Mouse (Mus musculus) frontal cortex, adult 2 months (tissue): ENCODE measurements around the gene D430042O09Rik. TPM values are rescaled to one million over a fixed set of nuclear protein-coding genes. Genes with fewer than 3 reads are reported as not detected.
A peak's percentile ranks its signal among the peaks of the same experiment; 100 is the strongest.

Experiments
- DNase-seq, 2 experiments: peaks; one replicate each; pipeline ENCODE4 v3.0.0; 2022; ENCODE audit warnings: low spot score in 1 of 2; ENCODE audit errors: extremely low spot score in 1 of 2
- polyA plus RNA-seq: library from polyadenylated mRNA; depleted of rRNA; stranded (reverse); fragments of >200 nt; gene quantifications from 2 replicates; pipeline ENCODE4 v1.2.3, GENCODE M21; 2012

Gene D430042O09Rik
- polyA plus RNA-seq, 1 experiment: 16.0 TPM

DNA sequence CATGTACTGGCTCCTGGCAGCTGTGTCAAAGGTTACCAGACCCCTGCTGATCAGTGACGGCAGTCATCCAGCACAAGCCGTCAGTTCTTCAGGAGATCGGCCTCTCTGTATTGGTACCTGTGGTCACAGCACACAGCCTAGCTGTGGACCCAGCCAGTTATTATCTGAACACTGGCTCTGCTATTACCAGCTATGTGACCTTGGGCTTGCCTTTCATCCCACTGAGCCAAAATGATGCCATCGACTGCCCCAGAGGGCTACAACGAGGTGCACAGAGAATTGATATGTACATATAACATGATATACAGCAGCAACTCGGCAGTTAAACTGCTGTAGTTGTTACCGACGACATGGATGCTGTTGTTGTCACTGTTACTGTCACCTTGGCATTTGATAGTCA, 82.4 kb downstream of the D430042O09Rik start:
- DNase-seq: no peak

DNA sequence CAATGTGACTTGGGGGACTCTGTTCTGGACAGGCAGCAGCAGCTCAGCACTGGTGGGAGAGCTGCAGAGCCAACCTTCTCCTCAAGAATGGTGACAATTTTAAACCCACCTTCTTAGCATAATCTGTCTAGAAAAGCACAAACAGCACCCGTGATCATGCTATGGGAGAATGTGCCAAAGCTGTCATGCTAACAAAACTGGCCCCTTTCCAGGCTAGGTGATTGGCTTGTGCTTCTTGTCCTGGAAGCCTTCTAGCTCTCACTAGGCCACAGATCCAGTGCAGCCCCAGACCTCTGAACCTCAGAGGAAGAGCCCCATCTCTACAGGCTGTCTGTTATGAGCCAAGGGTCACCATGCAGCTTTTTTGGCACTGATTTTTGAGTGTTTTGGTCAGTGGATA, 98.9 kb downstream of the D430042O09Rik start:
- DNase-seq: no peak

DNA sequence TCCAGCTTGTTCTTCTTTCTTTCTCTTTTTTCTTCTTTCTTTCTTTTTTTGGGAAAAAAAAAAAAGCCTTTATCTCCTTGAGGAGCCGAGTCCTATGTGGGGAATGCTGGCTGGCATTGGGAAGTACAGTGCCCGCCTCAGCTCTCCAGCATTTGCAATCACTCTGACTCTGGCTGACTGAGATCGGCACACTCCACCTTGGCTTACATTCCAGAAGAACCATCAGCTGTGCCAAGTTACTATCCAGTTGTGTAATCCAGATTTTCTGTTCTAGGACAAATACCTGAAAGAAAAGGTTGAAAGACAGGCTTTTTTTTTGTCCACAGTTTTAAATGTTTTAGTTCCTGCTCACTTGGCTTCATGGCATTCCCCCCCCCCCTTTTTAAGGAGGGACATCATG, 100.5 kb downstream of the D430042O09Rik start:
- DNase-seq: no peak

DNA sequence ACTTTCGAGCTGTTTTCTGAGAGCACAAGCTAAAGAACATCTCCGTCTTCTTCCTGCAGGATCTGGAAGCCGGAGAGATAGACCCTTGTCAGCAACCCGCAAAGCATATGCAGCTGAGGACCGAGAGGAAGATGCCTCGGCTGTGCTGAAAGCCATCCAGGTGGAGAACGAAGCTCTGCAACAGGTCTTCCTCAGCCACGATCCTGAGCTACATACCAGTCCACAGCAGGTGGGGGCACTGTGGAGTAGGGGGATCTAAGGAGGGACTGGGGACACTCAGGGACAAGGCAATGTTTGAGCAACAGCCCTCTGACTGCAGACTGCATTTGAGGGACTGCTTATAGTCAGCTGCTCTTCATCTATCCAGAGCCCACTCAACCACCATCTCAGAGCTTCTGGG, 105.0 kb downstream of the D430042O09Rik start:
- no peak for DNase-seq

DNA sequence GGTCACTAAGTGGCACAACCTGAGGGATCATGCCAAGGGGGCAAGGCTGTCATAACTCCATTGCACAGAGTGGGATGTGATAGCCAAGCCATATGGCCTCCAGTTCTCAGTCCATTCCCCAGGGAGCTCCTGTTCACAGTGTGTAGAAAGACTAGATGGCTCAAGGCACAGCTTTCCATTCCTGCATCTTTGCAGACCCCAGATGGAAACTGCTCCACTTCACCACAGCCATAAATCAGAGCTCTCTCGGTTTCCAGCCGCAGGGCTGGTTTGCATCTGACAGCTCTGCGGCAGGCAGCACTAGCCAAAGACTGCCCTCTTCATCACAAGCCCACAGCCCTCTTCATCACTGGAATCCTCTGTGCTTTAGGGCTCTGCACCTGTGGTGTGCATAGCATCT, 108.0 kb downstream of the D430042O09Rik start:
- no peak for DNase-seq

DNA sequence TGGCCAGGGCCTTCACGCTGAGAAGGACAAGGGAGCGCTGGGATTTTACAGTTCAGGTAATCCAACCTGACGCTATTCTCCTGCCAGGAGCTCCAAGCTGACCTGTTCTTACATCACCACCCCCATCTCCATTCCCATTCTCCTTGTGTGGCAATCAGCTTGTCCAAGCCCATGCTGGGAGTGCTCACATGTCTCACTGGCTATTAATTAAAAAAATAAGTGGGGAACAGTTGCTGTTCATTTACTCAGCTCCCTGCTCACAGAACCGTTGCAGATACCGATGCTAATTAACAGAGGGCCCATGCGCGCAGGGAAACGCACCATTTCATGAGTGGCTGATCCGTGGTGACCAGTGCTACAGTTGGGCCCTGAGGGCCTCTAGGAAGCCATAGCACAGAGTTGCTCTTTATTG, 110.6 kb downstream of the D430042O09Rik start:
- DNase-seq: no peak

DNA sequence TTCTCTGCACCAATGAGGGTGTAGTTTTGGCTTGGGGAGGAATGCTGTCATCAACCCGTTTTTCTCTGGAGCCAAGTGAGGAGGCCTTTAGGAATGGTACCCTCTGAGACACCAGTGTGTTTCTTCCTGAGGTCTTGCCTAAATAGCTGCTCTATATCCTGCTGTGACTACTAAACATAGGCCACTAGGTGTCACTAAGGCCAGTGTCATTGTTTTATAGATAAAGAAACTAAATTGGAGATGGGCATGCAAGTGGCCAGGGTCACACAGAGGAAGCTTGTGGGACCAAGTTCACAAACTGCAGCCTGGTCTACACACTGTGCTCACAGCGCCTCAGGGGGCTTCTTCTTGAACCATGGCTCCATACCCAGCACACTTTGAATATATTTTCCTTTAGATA, 112.5 kb downstream of the D430042O09Rik start:
- DNase-seq: peak in 1 of 2 experiments; percentile 19

DNA sequence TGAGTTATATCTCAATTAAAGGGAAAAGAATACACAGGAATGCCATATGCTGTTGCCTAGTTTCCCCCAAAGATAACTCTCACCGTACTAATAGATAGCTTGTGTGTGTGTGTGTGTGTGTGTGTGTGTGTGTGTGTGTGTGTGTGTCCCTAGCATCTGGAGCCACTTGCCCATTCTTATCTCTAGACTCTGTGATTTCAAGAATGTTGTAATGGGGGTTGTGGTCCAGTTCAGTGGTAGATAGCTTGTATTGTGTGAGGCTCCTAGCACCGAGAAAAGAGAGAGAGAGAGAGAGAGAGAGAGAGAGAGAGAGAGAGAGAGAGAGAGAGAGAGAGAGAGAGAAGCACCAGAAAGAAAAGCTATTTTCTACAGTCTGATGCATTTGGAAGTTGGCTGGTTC, 118.7 kb downstream of the D430042O09Rik start:
- no peak for DNase-seq

DNA sequence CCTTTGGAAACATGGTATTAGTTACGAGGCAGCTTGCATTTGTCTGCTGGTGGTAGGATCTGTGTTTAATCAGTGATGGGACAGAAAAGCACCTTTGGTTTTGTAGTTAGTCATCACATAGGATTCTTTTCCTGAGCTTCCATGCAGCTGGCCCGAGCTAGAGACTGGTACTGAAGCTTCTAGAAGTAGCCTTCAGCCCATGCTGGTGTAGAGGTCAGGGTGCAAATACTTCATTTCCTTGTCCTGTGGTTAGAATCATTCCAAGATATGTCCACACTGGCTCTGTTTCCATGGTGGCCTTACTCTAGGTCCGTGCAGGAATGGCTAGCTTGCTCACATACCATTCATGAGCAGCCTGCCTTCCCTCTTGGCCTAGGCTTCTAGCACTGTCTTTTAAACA, 119.2 kb downstream of the D430042O09Rik start:
- DNase-seq: no peak

DNA sequence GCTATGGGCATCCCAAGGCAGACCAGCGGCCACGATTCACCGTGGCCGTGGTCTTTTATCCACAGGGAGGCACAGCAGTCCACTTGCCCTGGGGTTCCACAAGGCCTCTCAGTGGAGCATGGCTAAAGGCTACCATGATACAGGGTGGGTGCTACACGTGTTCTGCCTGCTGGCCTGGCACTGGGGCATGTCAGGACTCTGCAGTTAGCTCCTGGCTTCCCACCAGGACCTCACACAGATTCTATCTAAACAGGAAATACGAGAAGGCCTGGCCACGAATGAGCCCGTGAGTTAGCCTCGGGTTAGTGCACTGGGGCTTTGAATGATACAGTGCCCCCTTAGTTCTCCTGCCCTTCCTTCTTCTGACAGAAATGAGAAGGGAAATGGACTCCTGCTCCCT, 119.7 kb downstream of the D430042O09Rik start:
- DNase-seq: no peak

DNA sequence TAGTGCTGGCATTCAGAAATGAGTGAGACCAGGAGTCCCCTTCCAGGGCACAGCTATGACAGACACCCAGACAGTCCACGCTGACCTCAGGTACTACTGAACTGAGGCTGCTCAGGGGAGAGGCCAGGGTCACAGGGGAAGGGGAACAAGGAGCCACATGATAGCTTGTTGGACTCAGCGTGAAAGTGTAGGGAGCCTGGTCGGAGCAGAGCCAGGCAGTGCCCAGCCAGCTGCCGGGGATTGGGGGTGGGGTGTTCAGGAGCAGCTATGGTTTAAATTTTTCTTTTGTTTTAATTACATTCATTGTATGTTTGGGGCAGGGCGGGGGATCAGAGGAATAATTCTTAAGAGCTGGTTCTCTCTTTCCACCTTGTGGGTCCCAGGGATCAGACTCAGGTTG, 120.9 kb downstream of the D430042O09Rik start:
- no peak for DNase-seq

DNA sequence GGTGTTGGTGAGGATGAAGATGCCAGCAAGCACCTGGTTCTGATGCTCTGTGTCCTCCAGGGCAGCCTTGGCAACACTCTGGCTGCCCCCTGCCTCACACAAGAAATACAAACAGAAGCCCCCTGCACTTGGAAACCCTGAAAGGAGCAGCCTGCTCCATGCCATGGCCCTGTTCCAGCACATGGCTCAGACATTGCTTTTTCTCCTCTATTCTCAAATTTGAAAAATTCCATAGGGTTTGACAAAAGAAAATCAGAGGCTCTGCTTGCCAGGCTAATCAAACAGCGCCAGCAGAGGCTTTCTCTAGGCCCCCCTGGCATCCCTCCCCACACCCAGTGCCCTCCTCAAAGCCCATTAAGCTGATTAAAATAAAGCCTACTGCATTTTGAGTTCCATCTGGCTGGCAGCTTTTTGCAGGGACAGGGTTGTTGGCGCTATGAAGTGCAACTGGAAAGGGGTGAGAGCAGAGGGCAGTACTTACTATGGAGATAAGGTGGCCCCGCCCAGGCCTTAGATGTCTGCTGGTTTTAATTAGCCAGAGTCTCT, 121.5 kb downstream of the D430042O09Rik start:
- no peak for DNase-seq

DNA sequence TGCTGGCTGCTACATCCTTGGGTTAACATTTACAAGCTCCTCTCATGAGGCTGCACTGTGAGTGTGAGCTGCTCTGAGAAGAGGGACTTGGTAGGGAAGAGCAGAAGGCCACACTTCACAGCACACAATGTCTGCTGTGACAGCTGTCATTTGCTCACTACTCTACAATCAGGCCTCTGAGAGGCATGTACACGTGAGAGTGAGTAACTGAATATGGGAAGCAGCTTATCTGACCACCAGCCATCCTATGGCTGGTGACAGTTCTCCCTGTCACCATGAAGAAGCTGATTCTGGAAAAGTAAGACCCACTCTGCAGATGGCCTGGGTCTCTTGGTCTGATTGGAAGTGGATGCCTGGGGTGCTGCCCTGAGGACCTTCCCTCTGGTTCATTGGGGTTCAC, 125.1 kb downstream of the D430042O09Rik start:
- no peak for DNase-seq

DNA sequence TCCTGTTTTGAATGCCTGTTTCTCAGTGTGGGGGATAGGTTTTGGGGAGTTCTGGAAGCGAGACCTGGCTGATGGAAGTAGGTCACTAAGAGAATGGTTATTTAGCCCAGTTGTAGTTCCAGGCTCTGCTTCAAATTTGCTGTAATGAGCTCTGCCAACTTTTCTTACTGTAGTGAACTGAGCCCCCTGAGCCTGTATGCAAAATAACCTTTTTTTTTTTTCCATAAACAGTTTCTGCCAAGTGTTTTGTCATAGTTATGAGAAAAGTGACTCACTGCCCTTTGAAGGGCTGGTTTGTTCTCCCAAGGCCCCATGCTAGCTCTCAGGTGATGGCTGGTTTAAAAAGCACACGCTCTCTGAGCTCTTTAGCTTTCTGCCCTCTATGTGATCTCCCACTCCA, 125.8 kb downstream of the D430042O09Rik start:
- DNase-seq: no peak

DNA sequence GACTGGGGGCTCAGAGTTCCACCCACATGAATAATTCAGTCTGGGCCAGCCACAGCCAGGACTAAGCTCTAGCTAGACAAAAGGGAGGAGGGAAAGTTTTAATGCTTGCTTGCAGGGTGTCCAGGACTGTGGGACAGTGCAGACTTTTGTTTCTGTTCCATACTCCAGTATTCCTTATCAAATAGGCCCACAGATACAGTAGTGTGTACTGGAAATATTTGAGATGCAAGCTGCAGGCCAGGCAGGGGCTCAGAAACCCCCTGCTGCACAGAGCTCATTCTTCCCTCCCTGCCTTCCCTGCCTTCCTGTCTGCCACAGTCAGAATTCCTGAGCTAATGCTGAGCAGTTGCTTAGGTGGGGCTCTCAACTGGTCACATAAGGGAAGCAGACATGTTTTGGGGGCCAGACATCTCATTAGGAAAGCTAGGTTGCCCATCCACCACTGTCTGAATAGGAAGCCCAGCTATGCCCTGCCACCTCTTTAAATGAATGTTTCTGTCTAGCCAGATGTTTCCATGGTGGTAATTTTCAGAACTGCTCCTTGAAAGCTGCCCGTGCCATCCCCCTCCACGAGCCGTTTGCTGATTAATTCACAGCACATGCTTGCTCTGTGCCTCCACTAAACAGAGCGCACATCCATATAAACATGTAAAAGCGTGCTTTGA, 130.5 kb downstream of the D430042O09Rik start:
- no peak for DNase-seq

DNA sequence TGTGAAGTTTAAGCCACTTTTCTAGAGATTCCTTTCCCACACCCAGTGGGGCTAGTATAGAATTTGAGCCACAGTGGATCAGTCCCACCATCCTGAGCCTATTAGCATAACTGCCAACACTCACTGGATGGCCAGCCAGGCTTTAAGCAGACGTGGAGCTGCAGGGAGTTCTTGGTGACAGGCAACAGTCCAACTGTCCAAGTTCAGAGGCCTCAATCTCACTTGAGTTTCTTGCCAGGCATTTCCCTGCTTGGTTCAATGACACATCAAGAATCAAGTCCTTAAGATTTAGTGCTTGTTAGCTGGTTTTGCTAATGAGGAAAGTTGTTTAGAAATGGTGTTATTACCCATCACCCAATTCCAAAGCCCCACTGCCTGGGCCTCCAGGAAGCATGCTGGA, 137.9 kb downstream of the D430042O09Rik start:
- no peak for DNase-seq

DNA sequence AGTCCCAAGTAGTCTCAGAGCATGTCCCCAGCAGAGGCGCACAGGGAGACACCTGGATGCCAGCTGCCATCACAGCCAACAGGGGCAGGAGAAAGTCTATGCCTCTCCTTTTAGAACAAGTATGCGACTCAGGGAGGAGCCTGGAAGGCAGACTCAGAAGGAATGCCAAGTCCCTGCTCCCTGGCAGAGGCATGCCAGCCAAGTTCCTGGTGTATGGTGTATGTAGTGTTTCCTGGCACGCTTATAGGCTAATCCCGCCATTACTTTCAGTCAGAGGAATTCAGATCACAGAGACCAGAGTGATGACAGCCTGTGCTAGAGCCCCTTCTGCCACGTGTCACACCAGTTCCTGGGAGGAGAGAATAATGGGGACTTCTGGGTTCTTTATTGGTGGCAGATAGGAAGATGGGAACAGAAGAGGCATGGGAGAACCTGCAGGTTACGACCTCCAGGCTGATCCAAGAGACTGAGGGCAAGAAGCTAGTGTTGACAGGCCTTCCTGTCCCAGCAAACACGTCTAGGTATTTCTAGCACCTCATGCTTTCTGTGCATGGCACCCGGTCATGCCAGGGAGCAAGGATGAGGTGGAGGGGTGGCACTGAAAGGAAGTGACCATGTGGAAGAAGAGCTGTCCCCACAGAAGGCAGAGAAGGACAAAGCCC, 139.3 kb downstream of the D430042O09Rik start:
- DNase-seq: peak in 1 of 2 experiments; percentile 37

DNA sequence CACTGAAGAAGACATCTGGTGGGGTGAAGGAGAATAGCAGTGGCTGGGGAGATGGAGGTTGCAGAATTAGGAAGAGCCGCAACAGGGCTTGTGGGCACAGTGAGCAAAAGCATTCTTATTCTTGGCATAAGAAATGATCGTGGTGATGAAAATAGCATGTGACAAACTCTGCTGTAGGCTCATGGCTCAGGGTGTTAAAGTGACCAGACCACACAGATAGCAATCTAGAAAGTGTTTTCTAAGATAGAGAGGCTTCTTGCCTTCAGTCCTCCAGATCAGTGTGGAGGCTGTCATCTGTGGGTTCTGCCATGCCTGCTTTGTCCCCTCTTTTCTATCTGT, 139.8 kb downstream of the D430042O09Rik start:
- DNase-seq: peak in 1 of 2 experiments; percentile 44

DNA sequence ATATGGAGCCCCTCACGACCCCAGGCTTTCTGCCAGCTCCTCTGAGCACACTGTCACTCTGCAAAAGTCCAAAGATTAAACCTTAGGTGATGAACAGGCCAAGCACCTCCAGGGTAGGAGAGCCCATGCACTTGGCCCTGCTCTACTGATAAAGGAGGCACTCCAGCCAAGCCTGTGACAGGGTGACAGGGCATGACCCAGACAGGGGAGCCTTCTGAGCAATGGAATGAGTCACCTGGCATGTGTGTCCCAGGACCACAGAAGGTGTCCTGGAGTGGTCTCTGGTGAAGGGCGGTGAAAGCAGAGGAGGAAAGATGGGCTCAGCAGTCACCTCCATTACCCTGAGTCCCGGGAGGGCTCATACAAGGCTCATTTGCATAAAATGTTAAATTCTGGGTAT, 151.9 kb downstream of the D430042O09Rik start:
- DNase-seq: no peak

DNA sequence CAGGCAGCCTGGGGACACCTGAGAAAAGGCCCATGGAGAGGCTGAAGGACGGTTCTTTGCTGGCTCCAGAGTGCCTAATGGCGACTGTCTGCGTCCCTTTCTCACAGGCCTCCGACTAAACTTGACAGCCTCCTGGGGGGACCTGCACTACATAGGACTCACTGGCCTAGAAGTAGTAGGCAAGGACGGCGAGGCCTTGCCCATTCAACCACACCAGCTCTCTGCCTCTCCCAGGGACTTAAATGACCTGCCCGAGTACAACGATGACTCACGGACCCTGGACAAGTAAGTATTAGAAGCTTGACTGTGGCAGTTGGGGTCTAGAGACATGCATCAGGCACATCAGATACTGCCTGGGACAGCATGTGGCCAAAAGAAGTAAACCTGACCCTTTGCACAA, 152.7 kb downstream of the D430042O09Rik start:
- no peak for DNase-seq

DNA sequence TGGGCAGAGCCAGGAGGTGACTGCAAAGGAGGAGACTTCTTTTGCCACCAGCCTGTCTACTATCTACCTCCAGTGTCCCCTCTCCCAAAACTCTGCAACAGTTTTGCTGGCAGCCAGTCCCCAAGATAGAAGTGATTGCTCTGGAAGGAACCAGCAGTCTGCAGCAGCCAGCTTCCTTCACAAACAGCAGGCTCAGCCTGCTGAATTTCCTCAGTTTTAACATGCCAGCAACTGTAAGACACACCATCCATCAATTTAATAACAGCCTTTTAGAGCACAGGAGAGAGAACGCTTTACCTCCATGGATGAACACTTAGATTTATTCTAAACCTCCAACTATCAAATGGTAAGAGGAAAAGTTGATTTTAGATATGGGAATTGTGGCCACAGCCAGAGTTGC, 156.3 kb downstream of the D430042O09Rik start:
- DNase-seq: no peak

DNA sequence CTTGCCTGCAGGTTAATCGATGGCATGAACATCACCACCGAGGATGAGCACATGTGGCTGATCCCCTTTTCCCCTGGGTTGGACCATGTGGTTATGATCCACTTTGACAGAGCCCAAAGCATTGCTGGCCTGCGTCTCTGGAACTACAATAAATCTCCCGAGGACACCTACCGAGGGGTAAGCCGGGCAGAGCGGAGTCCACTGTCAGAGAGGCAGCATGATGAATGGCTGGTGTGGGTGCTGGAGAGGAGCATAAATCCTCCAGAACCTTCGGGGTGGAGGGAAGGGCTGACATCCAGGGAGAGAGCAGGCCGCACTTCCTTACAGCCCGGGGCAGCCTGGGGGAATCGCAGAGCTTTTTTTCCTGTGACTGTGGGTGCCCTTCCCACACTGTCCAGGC, 157.5 kb downstream of the D430042O09Rik start:
- DNase-seq: no peak
